Mouse (Mus musculus) heart, postnatal 0 days (tissue): ENCODE measurements around the gene Ror2. TPM values are rescaled to one million over a fixed set of nuclear protein-coding genes. Genes with fewer than 3 reads are reported as not detected.
A peak's percentile ranks its signal among the peaks of the same experiment; 100 is the strongest.

Experiments
- ATAC-seq: fragments of 200-750 bp; cut with Nextera tagmentation; 2 replicates; pipeline ENCODE4 v1.8.0; 2017; ENCODE audit warnings: low read depth, moderate number of reproducible peaks, moderate library complexity; ENCODE audit not compliant: insufficient read depth
- DNase-seq: peaks from one replicate; pipeline ENCODE4 v3.0.0-alpha.2; 2016; ENCODE audit warnings: low spot score
- H3K27ac ChIP-seq: fragments of 300-500 bp; sonication (generic); 2 replicates; pipeline ENCODE4 v1.5.1; 2014; ENCODE audit warnings: low read depth, mild to moderate bottlenecking
- H3K27me3 ChIP-seq: fragments of 300-500 bp; sonication (generic); 2 replicates; pipeline ENCODE4 v1.6.1; 2014; ENCODE audit warnings: low read length, mixed read lengths; ENCODE audit not compliant: control insufficient read depth, insufficient read depth
- H3K36me3 ChIP-seq: fragments of 300-500 bp; sonication (generic); replicated peaks from 2 replicates; pipeline ENCODE4 v1.6.1; 2014; ENCODE audit warnings: low read length, mixed read lengths; ENCODE audit not compliant: control insufficient read depth, insufficient read depth
- H3K4me1 ChIP-seq: fragments of 300-500 bp; sonication (generic); 2 replicates; pipeline ENCODE4 v1.6.1; 2014; ENCODE audit warnings: antibody characterized with exemption; ENCODE audit not compliant: control insufficient read depth, insufficient read depth
- H3K4me2 ChIP-seq: fragments of 300-500 bp; sonication (generic); 2 replicates; pipeline ENCODE4 v1.6.1; 2014; ENCODE audit warnings: low read depth, mild to moderate bottlenecking, low read length, moderate library complexity
- H3K4me3 ChIP-seq: fragments of 300-500 bp; sonication (generic); 2 replicates; pipeline ENCODE4 v1.5.1; 2014; ENCODE audit warnings: low read depth, low read length
- H3K9ac ChIP-seq: fragments of 300-500 bp; sonication (generic); replicated peaks from 2 replicates; pipeline ENCODE4 v1.6.1; 2014; ENCODE audit warnings: low read depth, low read length, mixed read lengths
- H3K9me3 ChIP-seq: fragments of 300-500 bp; sonication (generic); replicated peaks from 2 replicates; pipeline ENCODE4 v1.6.1; 2016; ENCODE audit warnings: low read length; ENCODE audit not compliant: control insufficient read depth
- CTCF ChIP-seq: IDR thresholded peaks from 2 replicates; pipeline ENCODE4 v1.5.1; 2016; ENCODE audit warnings: antibody characterized with exemption, control low read depth, low read depth
- EP300 ChIP-seq: IDR thresholded peaks from 2 replicates; pipeline ENCODE4 v1.6.1; 2016; ENCODE audit warnings: antibody characterized with exemption, low read depth
- WGBS: fragments of 180-500 bp; shearing (Covaris S2); extraction: QIAGEN DNeasy Blood & Tissue Kit; methylation state at CpG from one replicate; pipeline ENCODE4 v1.1.7; 2014; 5-methylcytosine and 5-hydroxymethylcytosine counted together
- polyA plus RNA-seq: library from polyadenylated mRNA; unstranded; fragments of >200 nt; fragmentation: Nextera tagmentation; extraction: Ambion mirVana; gene quantifications from 2 replicates; pipeline ENCODE4 v1.2.1, GENCODE M21; 2015
- total RNA-seq: library from RNA; depleted of rRNA; stranded (reverse); fragments of >200 nt; gene quantifications from 2 replicates; pipeline ENCODE4 v1.2.3, GENCODE M21; 2014; ENCODE audit warnings: low replicate concordance

Gene Ror2
- total and polyA plus RNA-seq, 2 experiments from 2014 or later, result 6.6 to 19.1 TPM

DNA sequence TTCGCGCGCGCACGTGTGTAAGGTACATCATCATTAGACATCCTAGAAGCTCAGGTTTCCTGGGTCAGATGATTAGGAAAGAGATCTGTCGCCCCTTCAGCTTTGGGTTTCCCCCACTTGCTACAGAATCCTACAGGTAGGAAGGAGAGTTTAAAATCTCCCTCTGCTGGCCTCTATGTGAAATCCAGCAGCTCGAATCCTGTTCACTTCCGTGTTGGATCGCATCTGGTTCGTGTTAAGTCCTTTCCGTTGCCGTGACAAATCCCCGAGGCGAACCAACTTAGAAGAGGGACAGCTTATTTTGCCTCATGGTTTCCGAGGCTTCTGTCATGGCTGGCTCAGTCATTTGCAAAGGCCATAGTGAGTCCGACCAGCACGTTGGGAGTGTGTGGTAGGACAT, 190.7 kb downstream of the Ror2 start:
- Histone ChIP-seq H3K27me3 (no peaks in the 10 kb centered on the region), H3K9me3 (no peaks in the 10 kb centered on the region), H3K4me2 (no peak overlapping the region), H3K36me3 (no peaks in the 10 kb centered on the region), H3K9ac (no peak overlapping the region), H3K4me1 (peaks cover 10% of the 10 kb centered on the region; the same call in 1 of the 2 replicates), H3K27ac (peak overlapping the region; percentile 41; the same call in 1 of the 2 replicates), H3K4me3 (no peak overlapping the region)
- DNase-seq (peak; percentile 36), ATAC-seq (0 out of 2 replicates have a peak, but pooled peaks have one; percentile 18)
- 64% methylated on average over 17 of the region's 17 CpGs for WGBS
- TF ChIP-seq EP300 (no peak), CTCF (peak; percentile 46)

DNA sequence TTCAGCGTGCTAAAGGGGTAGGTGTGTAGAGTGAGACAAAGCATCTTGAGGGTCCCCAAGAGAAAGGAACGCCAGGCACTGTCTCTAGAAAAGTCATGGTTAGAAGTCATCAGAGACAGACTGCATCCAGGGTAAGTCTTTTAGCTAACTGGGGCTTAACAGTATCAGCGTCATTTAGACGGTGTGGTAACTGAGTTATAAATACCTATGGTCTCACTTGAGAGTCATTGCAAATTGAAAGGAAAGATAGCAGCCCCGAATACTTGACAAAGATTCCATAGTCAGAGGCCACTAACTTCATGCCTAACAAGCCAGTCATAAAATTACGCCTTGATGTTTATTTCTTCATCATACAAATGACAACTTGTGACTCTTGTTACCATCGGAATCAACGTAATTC, 191.3 kb downstream of the Ror2 start:
- 46% methylated on average over 8 of the region's 8 CpGs for WGBS
- peak; percentile 76 for DNase-seq
- H3K36me3 ChIP-seq, result no peaks in the 10 kb centered on the region
- no peak overlapping the region for H3K4me2 ChIP-seq
- H3K27me3 ChIP-seq, result no peaks in the 10 kb centered on the region
- peaks cover 6% of the 10 kb centered on the region; the same call in 1 of the 2 replicates for H3K4me1 ChIP-seq
- H3K9me3 ChIP-seq, result no peaks in the 10 kb centered on the region
- peak overlapping the region; percentile 66 for H3K27ac ChIP-seq
- H3K4me3 ChIP-seq, result no peak overlapping the region
- TF ChIP-seq CTCF (no peak), EP300 (no peak)
- ATAC-seq, result peak; percentile 70; the same call in 1 of the 2 replicates
- H3K9ac ChIP-seq, result no peak overlapping the region

DNA sequence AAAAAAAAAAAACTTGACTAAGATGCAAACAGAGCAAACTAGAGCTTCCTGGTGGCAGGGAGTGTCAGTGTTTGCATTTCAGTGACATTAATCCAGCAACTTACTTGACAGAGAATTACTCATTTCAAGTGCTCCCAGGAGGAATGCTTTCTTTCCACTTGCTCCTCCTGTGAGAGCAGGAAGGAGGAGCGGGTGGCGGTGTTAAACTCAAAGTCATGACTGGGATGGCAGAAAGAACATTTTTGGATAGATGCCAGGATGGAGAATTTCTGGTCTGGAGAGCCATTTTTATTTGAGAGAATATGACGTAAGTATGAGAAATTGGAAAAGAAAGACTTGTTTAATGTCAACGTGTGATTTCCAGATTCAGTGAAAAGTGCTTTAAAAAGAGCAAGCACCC, 192.5 kb downstream of the Ror2 start:
- 61% methylated on average over 4 of the region's 4 CpGs for WGBS
- TF ChIP-seq EP300 (no peak), CTCF (no peak)
- Histone ChIP-seq H3K9ac (no peak overlapping the region), H3K4me2 (no peak overlapping the region), H3K36me3 (no peaks in the 10 kb centered on the region), H3K9me3 (no peaks in the 10 kb centered on the region), H3K27me3 (no peaks in the 10 kb centered on the region), H3K4me3 (no peak overlapping the region), H3K4me1 (no peaks in the 10 kb centered on the region), H3K27ac (no peak overlapping the region)
- no peak for DNase-seq
- ATAC-seq, result no peak

DNA sequence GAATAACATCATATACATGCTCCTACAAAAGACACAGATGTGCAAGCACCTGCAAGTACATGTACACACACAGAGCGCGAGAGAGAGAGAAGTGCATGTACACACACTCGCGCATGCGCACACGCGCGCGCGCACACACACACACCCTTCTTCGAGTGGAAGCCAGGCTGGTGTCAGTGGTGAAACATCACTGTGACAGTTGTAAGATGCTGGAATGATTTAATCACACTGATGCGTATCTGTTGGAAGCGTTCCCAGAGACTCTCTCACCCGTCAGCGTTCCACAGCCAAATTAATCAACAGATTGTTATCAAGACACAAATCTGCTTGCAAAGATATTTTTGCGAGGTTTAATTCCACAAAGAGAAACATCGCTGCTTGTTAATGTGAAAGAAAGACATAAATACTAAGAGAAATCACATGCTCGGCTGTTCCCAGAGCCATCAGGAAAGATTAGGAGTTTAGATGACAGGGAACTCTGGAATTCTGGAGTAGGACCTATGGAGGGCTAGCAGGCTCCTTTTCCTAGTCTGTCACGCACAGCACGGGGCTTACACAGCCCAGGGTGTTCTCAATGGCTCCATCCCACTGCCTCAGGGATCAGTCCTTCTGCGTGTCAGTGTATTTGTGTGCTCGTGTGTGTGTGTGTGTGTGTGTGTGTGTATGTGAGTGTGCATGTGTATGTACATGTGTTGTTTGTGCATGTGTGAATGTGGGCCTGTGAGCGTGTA, 199.2 kb downstream of the Ror2 start:
- TF ChIP-seq CTCF, result no peak
- no peak for TF ChIP-seq EP300
- H3K4me3 ChIP-seq, result no peak overlapping the region
- no peak overlapping the region for H3K9ac ChIP-seq
- H3K9me3 ChIP-seq, result no peaks in the 10 kb centered on the region
- H3K4me2 ChIP-seq, result no peak overlapping the region
- H3K36me3 ChIP-seq, result no peaks in the 10 kb centered on the region
- no peaks in the 10 kb centered on the region for H3K27me3 ChIP-seq
- no peak overlapping the region for H3K27ac ChIP-seq
- ATAC-seq (no peak), DNase-seq (no peak)
- 81% methylated on average over 23 of the region's 23 CpGs for WGBS
- no peaks in the 10 kb centered on the region for H3K4me1 ChIP-seq

DNA sequence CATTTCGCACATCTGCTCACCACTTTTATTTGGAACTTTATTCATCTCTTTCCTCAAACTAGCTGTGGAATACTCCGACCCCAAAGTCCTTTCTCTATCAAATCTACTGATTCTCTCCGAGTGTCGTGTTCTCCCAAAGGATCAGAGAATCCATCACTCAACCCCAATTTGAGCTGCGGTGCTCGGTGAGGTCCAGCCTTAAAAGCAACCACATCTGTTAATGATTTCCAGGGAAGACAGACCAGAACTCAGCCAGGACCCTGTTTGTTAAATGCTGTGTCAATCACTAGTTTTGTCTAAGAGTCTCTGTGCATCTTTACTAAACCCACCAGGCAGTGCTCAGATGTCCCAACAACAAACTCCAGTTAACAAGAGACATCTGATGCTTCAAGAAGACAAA, 204.1 kb downstream of the Ror2 start:
- H3K4me1 ChIP-seq, result no peaks in the 10 kb centered on the region
- H3K4me3 ChIP-seq, result no peak overlapping the region
- no peak for TF ChIP-seq EP300
- TF ChIP-seq CTCF, result no peak
- H3K36me3 ChIP-seq, result no peaks in the 10 kb centered on the region
- H3K27ac ChIP-seq, result no peak overlapping the region
- no peak for ATAC-seq
- 75% methylated on average over 6 of the region's 6 CpGs for WGBS
- no peak for DNase-seq
- no peak overlapping the region for H3K4me2 ChIP-seq
- H3K27me3 ChIP-seq, result no peaks in the 10 kb centered on the region
- no peak overlapping the region for H3K9ac ChIP-seq
- H3K9me3 ChIP-seq, result no peaks in the 10 kb centered on the region
